Mouse (Mus musculus) G1E (cell line): ENCODE measurements around the gene Snrnp40. TPM values are rescaled to one million over a fixed set of nuclear protein-coding genes. Genes with fewer than 3 reads are reported as not detected.

Experiments
- ATAC-seq: 2 replicates; pipeline ENCODE4 v1.8.0; 2016; ENCODE audit warnings: mild to moderate bottlenecking; ENCODE audit not compliant: insufficient number of reproducible peaks, poor library complexity, low FRiP score, severe bottlenecking; ENCODE audit errors: extremely low read depth
- DNase-seq: peaks from one replicate; pipeline ENCODE4 v3.0.0; 2012; ENCODE audit warnings: low spot score
- H3K27me3 ChIP-seq: 2 replicates; pipeline ENCODE4 v1.6.1; 2012; ENCODE audit warnings: mild to moderate bottlenecking, low read length, inconsistent platforms; ENCODE audit not compliant: insufficient read depth
- H3K36me3 ChIP-seq: replicated peaks from 2 replicates; pipeline ENCODE3; 2012; ENCODE audit warnings: mild to moderate bottlenecking, inconsistent platforms
- H3K4me1 ChIP-seq: 2 replicates; pipeline ENCODE4 v1.6.1; 2012; ENCODE audit warnings: low read depth, low read length, inconsistent platforms, mixed read lengths; ENCODE audit not compliant: insufficient read depth
- H3K4me3 ChIP-seq: 2 replicates; pipeline ENCODE4 v1.5.1; 2012; ENCODE audit warnings: low read depth, mild to moderate bottlenecking, inconsistent platforms, low read length, moderate library complexity, mixed read lengths
- H3K9me3 ChIP-seq: replicated peaks from 2 replicates; pipeline ENCODE4 v1.6.1; 2012; ENCODE audit warnings: inconsistent platforms
- CTCF ChIP-seq: IDR thresholded peaks from 2 replicates; pipeline ENCODE4 v1.5.1; 2012; ENCODE audit warnings: low read depth, low read length, inconsistent platforms, mixed read lengths
- GATA1 ChIP-seq: IDR thresholded peaks from 2 replicates; pipeline ENCODE4 v1.6.1; 2012; ENCODE audit warnings: borderline replicate concordance, low read length, inconsistent platforms, mixed read lengths
- GATA2 ChIP-seq: IDR thresholded peaks from 2 replicates; pipeline ENCODE4 v1.6.1; 2012; ENCODE audit warnings: low read depth, low read length, inconsistent platforms, borderline replicate concordance
- POLR2AphosphoS5 ChIP-seq: IDR thresholded peaks from 2 replicates; pipeline ENCODE4 v1.6.1; 2012; ENCODE audit warnings: low read depth, low read length, inconsistent platforms; ENCODE audit not compliant: insufficient replicate concordance
- TAL1 ChIP-seq: conservative IDR thresholded peaks from 2 replicates; pipeline ENCODE4 v1.6.1; 2012; ENCODE audit warnings: low read depth, low read length, inconsistent platforms, mixed read lengths
- polyA plus RNA-seq: library from polyadenylated mRNA; stranded (reverse); fragments of >175 nt; gene quantifications from 2 replicates; pipeline ENCODE4 v1.2.3, GENCODE M21; 2012
- total RNA-seq, 2 experiments: library from RNA; stranded (forward) in 1 of 2; stranded (reverse) in 1 of 2; fragments of 200-1000 nt in 1 of 2; fragments of >200 nt in 1 of 2; fragmentation: Nextera tagmentation in 1 of 2; gene quantifications; 2 replicates each; pipeline ENCODE4 v1.2.3; 2014 to 2017

The Snrnp40 gene
- total RNA-seq (2014; fragmentation: Nextera tagmentation) (36.5 and 41.5 TPM in 2 replicates), total RNA-seq (2017) (91.2 and 91.4 TPM in 2 replicates), polyA plus RNA-seq (65.4 and 73.2 TPM in 2 replicates)

- H3K9me3 ChIP-seq, result no peaks in the 10 kb centered on the region
- TF ChIP-seq GATA1, result no peak
- TF ChIP-seq TAL1, result no peak
- TF ChIP-seq POLR2AphosphoS5, result no peak
- TF ChIP-seq GATA2, result no peak
- TF ChIP-seq CTCF, result no peak
- peak; percentile 95 for DNase-seq
- ATAC-seq, result peak; percentile 98
- peaks cover 61% of the 10 kb centered on the region for H3K36me3 ChIP-seq
- no peaks in the 10 kb centered on the region for H3K27me3 ChIP-seq
- peaks cover 35% of the 10 kb centered on the region for H3K4me1 ChIP-seq
- peak within 1 kb of the TSS; percentile 96 for H3K4me3 ChIP-seq
Observed at GRCm38 (mm10) chr4:130359486-130360237, at the start of gene Snrnp40, which contains the start of gene Zcchc17. TSS of gene Snrnp40 (plus strand) at chr4:130360132. TSS of gene Zcchc17 (minus strand) at chr4:130359943.

GRCm38 (mm10) chr4:130312526-130312925, 47.4 kb upstream of the Snrnp40 start:
- no peaks in the 10 kb centered on the region for H3K9me3 ChIP-seq
- ATAC-seq, result no peak
- no peak for DNase-seq
- peaks cover 48% of the 10 kb centered on the region for H3K36me3 ChIP-seq
- H3K27me3 ChIP-seq, result peaks cover 28% of the 10 kb centered on the region
- no peaks in the 10 kb centered on the region; the same call in 1 of the 2 replicates for H3K4me1 ChIP-seq
- H3K4me3 ChIP-seq, result no peak overlapping the region
- TF ChIP-seq GATA1 (no peak), TAL1 (no peak), GATA2 (no peak), POLR2AphosphoS5 (no peak)

GRCm38 (mm10) chr4:130313552-130313951, 46.4 kb upstream of the Snrnp40 start:
- DNase-seq, result no peak
- no peak overlapping the region for H3K4me3 ChIP-seq
- peaks cover 18% of the 10 kb centered on the region for H3K27me3 ChIP-seq
- peaks cover 58% of the 10 kb centered on the region for H3K36me3 ChIP-seq
- no peaks in the 10 kb centered on the region; the same call in 1 of the 2 replicates for H3K4me1 ChIP-seq
- ATAC-seq, result no peak
- no peaks in the 10 kb centered on the region for H3K9me3 ChIP-seq
- TF ChIP-seq GATA1 (no peak), TAL1 (no peak), CTCF (no peak), POLR2AphosphoS5 (no peak), GATA2 (no peak)

- ATAC-seq (no peak), DNase-seq (no peak)
- no peaks in the 10 kb centered on the region for H3K27me3 ChIP-seq
- H3K4me3 ChIP-seq, result no peak overlapping the region
- H3K4me1 ChIP-seq, result peaks cover 5% of the 10 kb centered on the region
- H3K9me3 ChIP-seq, result no peaks in the 10 kb centered on the region
- H3K36me3 ChIP-seq, result peaks cover 81% of the 10 kb centered on the region
- TF ChIP-seq TAL1 (no peak), GATA1 (no peak), GATA2 (no peak), CTCF (no peak)
Observed at GRCm38 (mm10) chr4:130315771-130316527, 44.0 kb upstream of the Snrnp40 start.

- DNase-seq (no peak), ATAC-seq (no peak)
- Histone ChIP-seq H3K36me3 (peaks cover 88% of the 10 kb centered on the region), H3K27me3 (no peaks in the 10 kb centered on the region), H3K9me3 (no peaks in the 10 kb centered on the region), H3K4me3 (no peak overlapping the region), H3K4me1 (peaks cover 10% of the 10 kb centered on the region)
- TF ChIP-seq GATA1 (no peak), CTCF (no peak), GATA2 (no peak), POLR2AphosphoS5 (no peak), TAL1 (no peak)
Observed at GRCm38 (mm10) chr4:130316691-130317090, 43.2 kb upstream of the Snrnp40 start.

GRCm38 (mm10) chr4:130318122-130318521, 41.8 kb upstream of the Snrnp40 start:
- H3K4me3 ChIP-seq, result no peak overlapping the region
- H3K27me3 ChIP-seq, result no peaks in the 10 kb centered on the region
- TF ChIP-seq POLR2AphosphoS5, result no peak
- TF ChIP-seq CTCF, result no peak
- TF ChIP-seq GATA2, result no peak
- no peak for TF ChIP-seq GATA1
- peaks cover 23% of the 10 kb centered on the region for H3K4me1 ChIP-seq
- no peak for DNase-seq
- no peaks in the 10 kb centered on the region for H3K9me3 ChIP-seq
- peaks cover 94% of the 10 kb centered on the region for H3K36me3 ChIP-seq
- ATAC-seq, result no peak
